Mouse (Mus musculus): ENCODE data around the gene Stum.

DNA sequence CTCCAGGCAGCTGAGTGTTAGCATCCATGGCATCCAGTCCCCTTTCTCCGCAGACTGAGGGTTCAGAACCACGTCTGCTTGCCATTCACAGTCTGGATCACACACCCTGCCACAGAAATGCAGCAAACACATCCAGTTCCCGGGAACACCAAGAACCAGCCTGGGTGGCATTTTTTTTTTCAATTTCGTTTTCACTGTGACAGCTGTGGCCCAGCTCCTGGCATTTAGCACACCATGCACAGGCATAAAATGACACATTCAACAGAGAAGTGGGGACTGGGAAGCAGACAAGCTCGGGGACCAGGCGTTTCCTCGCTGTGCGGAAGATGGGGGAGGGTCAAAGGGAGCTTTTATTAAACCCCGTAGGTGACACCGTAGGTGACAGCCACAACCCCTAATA is 55.6 kb downstream of the Stum start:
- TF ChIP-seq CTCF (IDR thresholded peaks at IDR 0.05; ENCODE audit: low read depth, low read length) (no peak), POLR2AphosphoS5 (IDR thresholded peaks at IDR 0.05; ENCODE audit: insufficient replicate concordance, low read depth, low read length) (no peak), GATA2 (IDR thresholded peaks at IDR 0.05; ENCODE audit: borderline replicate concordance, low read depth, low read length) (no peak)
